Mouse (Mus musculus): ENCODE data around the gene Faap100. TPM values are rescaled to one million over a fixed set of nuclear protein-coding genes. Genes with fewer than 3 reads are reported as not detected.

Faap100 gene
- polyA plus RNA-seq, 1 experiment from 2014 or later, result 32.8 TPM

- H3K36me3 ChIP-seq (ENCODE audit: control insufficient read depth, insufficient read depth, low read length), result peaks cover 24% of the 10 kb centered on the region
- no peaks in the 10 kb centered on the region for H3K9me3 ChIP-seq (ENCODE audit: control insufficient read depth, low read length)
- WGBS, result 9% methylated on average over 1 of the region's 1 CpGs
- peak overlapping the region; percentile 20 to 35 for H3K4me3 ChIP-seq (ENCODE audit: control insufficient read depth in 1 of 2, insufficient read depth in 1 of 2, low read depth in 1 of 2, low read length in 2 of 2)
- peaks cover 3 to 4% of the 10 kb centered on the region in 2 experiments; a peak in 1 of 4 replicates for H3K4me1 ChIP-seq (ENCODE audit: control insufficient read depth in 2 of 2, insufficient read depth in 2 of 2, low read length in 2 of 2)
- no peak for ATAC-seq (ENCODE audit: insufficient number of reproducible peaks, insufficient read depth, low FRiP score, low read depth)
- H3K27ac ChIP-seq (replicated peaks in 1 of 2; ENCODE audit: control insufficient read depth in 1 of 2, insufficient read depth in 1 of 2, low read depth in 2 of 2, low read length in 2 of 2), result peak overlapping the region; percentile 12 to 48
- H3K4me2 ChIP-seq (ENCODE audit: low read length), result peak overlapping the region; percentile 59
- H3K27me3 ChIP-seq (ENCODE audit: control insufficient read depth, insufficient read depth, low read length), result no peaks in the 10 kb centered on the region
- peak overlapping the region; percentile 71 for H3K9ac ChIP-seq (ENCODE audit: low read length)
These were observed 33.4 kb downstream of the Faap100 start for GRCm38 (mm10) chr11:120345067-120345681.

GRCm38 (mm10) chr11:120344310-120344920 lies 34.1 kb downstream of the Faap100 start:
- WGBS, result 41% methylated on average over 5 of the region's 5 CpGs
- H3K27ac ChIP-seq (replicated peaks in 1 of 2; ENCODE audit: control insufficient read depth in 1 of 2, insufficient read depth in 1 of 2, low read depth in 2 of 2, low read length in 2 of 2), result peak overlapping the region; percentile 0 to 48; a peak in 3 of 4 replicates
- no peak for ATAC-seq (ENCODE audit: insufficient number of reproducible peaks, insufficient read depth, low FRiP score, low read depth)

GRCm38 (mm10) chr11:120343519-120344309 lies 34.9 kb downstream of the Faap100 start:
- peaks cover 24% of the 10 kb centered on the region for H3K36me3 ChIP-seq (ENCODE audit: control insufficient read depth, insufficient read depth, low read length)
- H3K4me1 ChIP-seq (ENCODE audit: control insufficient read depth in 2 of 2, insufficient read depth in 2 of 2, low read length in 2 of 2), result 0 out of 4 replicates have a peak, but pooled peaks cover 0 to 3% of the 10 kb centered on the region in 2 experiments
- H3K4me3 ChIP-seq (ENCODE audit: control insufficient read depth in 1 of 2, insufficient read depth in 1 of 2, low read depth in 1 of 2, low read length in 2 of 2), result no peak overlapping the region; a peak in 1 of 4 replicates
- ATAC-seq (ENCODE audit: insufficient number of reproducible peaks, insufficient read depth, low FRiP score, low read depth), result no peak
- H3K27ac ChIP-seq (replicated peaks in 1 of 2; ENCODE audit: control insufficient read depth in 1 of 2, insufficient read depth in 1 of 2, low read depth in 2 of 2, low read length in 2 of 2), result peak overlapping the region in 1 of 2 experiments; percentile 48; a peak in 3 of 4 replicates
- H3K4me2 ChIP-seq (ENCODE audit: low read length), result no peak overlapping the region
- no peak overlapping the region for H3K9ac ChIP-seq (ENCODE audit: low read length)
- H3K9me3 ChIP-seq (ENCODE audit: control insufficient read depth, low read length), result no peaks in the 10 kb centered on the region
- 58% methylated on average over 5 of the region's 5 CpGs for WGBS
- no peaks in the 10 kb centered on the region for H3K27me3 ChIP-seq (ENCODE audit: control insufficient read depth, insufficient read depth, low read length)

More at GRCm38 (mm10) chr11:120344310-120344920, 34.1 kb downstream of the Faap100 start:
- peak overlapping the region; percentile 71; the same call in 1 of the 2 replicates for H3K9ac ChIP-seq (ENCODE audit: low read length)
- peaks cover 24% of the 10 kb centered on the region for H3K36me3 ChIP-seq (ENCODE audit: control insufficient read depth, insufficient read depth, low read length)
- H3K4me1 ChIP-seq (ENCODE audit: control insufficient read depth in 2 of 2, insufficient read depth in 2 of 2, low read length in 2 of 2), result peaks cover under 1 to 3% of the 10 kb centered on the region in 2 experiments; a peak in 1 of 4 replicates
- no peaks in the 10 kb centered on the region for H3K9me3 ChIP-seq (ENCODE audit: control insufficient read depth, low read length)
- H3K4me3 ChIP-seq (ENCODE audit: control insufficient read depth in 1 of 2, insufficient read depth in 1 of 2, low read depth in 1 of 2, low read length in 2 of 2), result no peak overlapping the region; a peak in 1 of 4 replicates
- no peaks in the 10 kb centered on the region for H3K27me3 ChIP-seq (ENCODE audit: control insufficient read depth, insufficient read depth, low read length)
- H3K4me2 ChIP-seq (ENCODE audit: low read length), result no peak overlapping the region

GRCm38 (mm10) chr11:120342656-120343160 lies 35.9 kb downstream of the Faap100 start:
- Histone ChIP-seq H3K4me1 (ENCODE audit: control insufficient read depth in 2 of 2, insufficient read depth in 2 of 2, low read length in 2 of 2) (0 out of 4 replicates have a peak, but pooled peaks cover 0 to 3% of the 10 kb centered on the region in 2 experiments), H3K27me3 (ENCODE audit: control insufficient read depth, insufficient read depth, low read length) (no peaks in the 10 kb centered on the region), H3K27ac (replicated peaks in 1 of 2; ENCODE audit: control insufficient read depth in 1 of 2, insufficient read depth in 1 of 2, low read depth in 2 of 2, low read length in 2 of 2) (no peak overlapping the region), H3K4me3 (ENCODE audit: control insufficient read depth in 1 of 2, insufficient read depth in 1 of 2, low read depth in 1 of 2, low read length in 2 of 2) (no peak overlapping the region), H3K9me3 (ENCODE audit: control insufficient read depth, low read length) (no peaks in the 10 kb centered on the region), H3K36me3 (ENCODE audit: control insufficient read depth, insufficient read depth, low read length) (peaks cover 24% of the 10 kb centered on the region), H3K9ac (ENCODE audit: low read length) (no peak overlapping the region), H3K4me2 (ENCODE audit: low read length) (no peak overlapping the region)
- no peak for ATAC-seq (ENCODE audit: insufficient number of reproducible peaks, insufficient read depth, low FRiP score, low read depth)
- WGBS, result 88% methylated on average over 5 of the region's 5 CpGs

GRCm38 (mm10) chr11:120341661-120342060 lies 36.9 kb downstream of the Faap100 start:
- Histone ChIP-seq H3K27ac (replicated peaks in 1 of 2; ENCODE audit: control insufficient read depth in 1 of 2, insufficient read depth in 1 of 2, low read depth in 2 of 2, low read length in 2 of 2) (no peak overlapping the region), H3K27me3 (ENCODE audit: control insufficient read depth, insufficient read depth, low read length) (no peaks in the 10 kb centered on the region), H3K9me3 (ENCODE audit: control insufficient read depth, low read length) (no peaks in the 10 kb centered on the region), H3K4me1 (ENCODE audit: control insufficient read depth in 2 of 2, insufficient read depth in 2 of 2, low read length in 2 of 2) (0 out of 4 replicates have a peak, but pooled peaks cover 0 to 3% of the 10 kb centered on the region in 2 experiments), H3K9ac (ENCODE audit: low read length) (no peak overlapping the region), H3K36me3 (ENCODE audit: control insufficient read depth, insufficient read depth, low read length) (peaks cover 17% of the 10 kb centered on the region), H3K4me3 (ENCODE audit: control insufficient read depth in 1 of 2, insufficient read depth in 1 of 2, low read depth in 1 of 2, low read length in 2 of 2) (no peak overlapping the region), H3K4me2 (ENCODE audit: low read length) (no peak overlapping the region)
- WGBS, result 91% methylated on average over 4 of the region's 4 CpGs
- no peak for ATAC-seq (ENCODE audit: insufficient number of reproducible peaks, insufficient read depth, low FRiP score, low read depth)

GRCm38 (mm10) chr11:120339978-120340513 lies 38.5 kb downstream of the Faap100 start:
- 79% methylated on average over 10 of the region's 10 CpGs for WGBS
- H3K36me3 ChIP-seq (ENCODE audit: control insufficient read depth, insufficient read depth, low read length), result peaks cover 7% of the 10 kb centered on the region
- ATAC-seq (ENCODE audit: insufficient number of reproducible peaks, insufficient read depth, low FRiP score, low read depth), result no peak

GRCm38 (mm10) chr11:120338786-120339185 lies 39.8 kb downstream of the Faap100 start:
- Histone ChIP-seq H3K36me3 (ENCODE audit: control insufficient read depth, insufficient read depth, low read length) (no peaks in the 10 kb centered on the region), H3K9me3 (ENCODE audit: control insufficient read depth, low read length) (no peaks in the 10 kb centered on the region), H3K27me3 (ENCODE audit: control insufficient read depth, insufficient read depth, low read length) (no peaks in the 10 kb centered on the region), H3K27ac (replicated peaks in 1 of 2; ENCODE audit: control insufficient read depth in 1 of 2, insufficient read depth in 1 of 2, low read depth in 2 of 2, low read length in 2 of 2) (no peak overlapping the region), H3K4me3 (ENCODE audit: control insufficient read depth in 1 of 2, insufficient read depth in 1 of 2, low read depth in 1 of 2, low read length in 2 of 2) (no peak overlapping the region), H3K9ac (ENCODE audit: low read length) (no peak overlapping the region), H3K4me1 (ENCODE audit: control insufficient read depth in 2 of 2, insufficient read depth in 2 of 2, low read length in 2 of 2) (no peaks in the 10 kb centered on the region), H3K4me2 (ENCODE audit: low read length) (no peak overlapping the region)
- no peak for ATAC-seq (ENCODE audit: insufficient number of reproducible peaks, insufficient read depth, low FRiP score, low read depth)
- WGBS, result 72% methylated on average over 3 of the region's 3 CpGs

More at GRCm38 (mm10) chr11:120339978-120340513, 38.5 kb downstream of the Faap100 start:
- H3K27ac ChIP-seq (replicated peaks in 1 of 2; ENCODE audit: control insufficient read depth in 1 of 2, insufficient read depth in 1 of 2, low read depth in 2 of 2, low read length in 2 of 2), result no peak overlapping the region
- H3K4me1 ChIP-seq (ENCODE audit: control insufficient read depth in 2 of 2, insufficient read depth in 2 of 2, low read length in 2 of 2), result no peaks in the 10 kb centered on the region
- H3K9me3 ChIP-seq (ENCODE audit: control insufficient read depth, low read length), result no peaks in the 10 kb centered on the region
- no peak overlapping the region for H3K4me2 ChIP-seq (ENCODE audit: low read length)
- H3K27me3 ChIP-seq (ENCODE audit: control insufficient read depth, insufficient read depth, low read length), result no peaks in the 10 kb centered on the region
- no peak overlapping the region for H3K9ac ChIP-seq (ENCODE audit: low read length)
- no peak overlapping the region for H3K4me3 ChIP-seq (ENCODE audit: control insufficient read depth in 1 of 2, insufficient read depth in 1 of 2, low read depth in 1 of 2, low read length in 2 of 2)
